Mouse (Mus musculus) thymus, postnatal 36 days (tissue): ENCODE results near the gene Styxl1.

Source experiments
- DNase-seq, 2 experiments: peaks; one replicate each; pipeline ENCODE4 v3.0.0; 2022; ENCODE audit warnings: mixed read lengths in 2 of 2

The Styxl1 gene

DNA sequence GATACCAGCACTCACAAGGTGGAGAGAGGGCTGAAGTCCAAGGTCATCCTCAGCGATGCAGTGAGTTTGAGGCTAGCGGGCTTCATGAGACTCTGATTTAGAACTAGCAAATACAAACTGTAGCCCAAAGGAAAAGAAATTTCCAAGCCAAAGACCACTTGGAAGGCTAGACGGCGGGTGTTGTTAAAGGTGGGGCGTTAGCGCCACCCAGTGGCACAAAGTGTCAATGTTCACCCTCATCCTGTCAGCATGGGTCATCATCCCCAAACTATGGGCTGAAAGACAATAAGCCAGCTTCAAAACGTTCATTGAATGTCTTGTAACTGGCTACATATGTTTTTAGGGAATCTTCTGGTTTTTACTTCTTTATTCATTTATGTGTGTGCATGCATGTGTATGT is 14.7 kb downstream of the Styxl1 start:
- DNase-seq, result peak; percentile 57 to 63

DNA sequence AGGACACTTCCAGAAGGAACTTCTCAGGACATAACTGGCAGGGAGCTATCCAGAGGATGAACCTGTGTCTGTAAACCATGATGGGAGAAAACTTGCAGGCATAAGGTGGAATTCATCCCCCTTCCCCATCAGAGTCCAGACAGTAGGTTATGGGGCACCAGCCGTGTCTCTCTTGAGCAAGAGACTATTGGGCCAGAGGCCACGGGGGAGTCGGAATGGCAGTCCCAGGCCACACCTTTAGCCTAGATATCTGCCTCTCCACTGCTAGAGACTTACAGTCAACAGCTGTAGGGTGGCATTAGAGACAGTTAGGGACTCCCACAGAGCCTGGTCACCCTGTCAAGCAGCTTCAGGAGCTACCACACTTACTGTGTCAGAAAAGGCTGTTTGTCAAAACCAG is 16.3 kb downstream of the Styxl1 start:
- DNase-seq, result no peak

DNA sequence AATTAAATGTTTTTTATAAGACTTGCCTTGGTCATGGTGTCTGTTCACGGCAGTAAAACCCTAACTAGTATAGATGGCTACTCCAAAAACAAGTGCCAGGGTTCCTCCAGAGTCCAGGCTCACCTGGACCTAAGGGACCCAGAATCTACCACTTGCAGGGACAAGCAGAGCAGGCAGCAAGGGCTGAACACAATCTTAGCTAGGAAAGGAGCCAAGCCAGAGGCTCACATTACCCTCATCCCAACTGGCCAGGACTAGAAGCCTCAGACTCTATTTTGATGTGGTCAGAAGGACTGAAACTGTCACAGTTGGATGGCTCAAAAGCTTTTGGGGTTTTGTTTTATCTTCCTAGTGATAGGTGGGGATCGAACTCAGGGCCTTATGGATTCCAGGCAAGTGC is 26.6 kb downstream of the Styxl1 start:
- DNase-seq, result no peak

DNA sequence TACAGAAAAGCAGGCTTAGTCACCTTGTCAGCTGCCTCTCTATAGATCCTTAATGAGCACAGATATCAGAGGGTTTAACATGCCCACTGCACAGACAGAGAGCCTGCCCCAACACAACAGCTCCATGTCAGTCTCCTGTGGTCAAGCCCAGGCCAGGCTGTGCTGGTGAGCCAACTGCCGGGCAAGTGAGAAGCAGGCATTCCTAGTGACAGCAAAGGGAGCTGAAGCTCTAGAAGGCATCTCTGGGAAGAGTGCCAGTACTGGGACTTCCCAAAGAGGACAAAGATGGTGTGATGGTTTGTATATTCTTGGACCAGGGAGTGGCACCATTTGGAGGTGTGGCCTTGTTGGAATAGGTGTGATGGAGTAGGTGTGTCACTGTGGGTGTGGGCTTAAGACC is 27.1 kb downstream of the Styxl1 start:
- DNase-seq, result no peak

DNA sequence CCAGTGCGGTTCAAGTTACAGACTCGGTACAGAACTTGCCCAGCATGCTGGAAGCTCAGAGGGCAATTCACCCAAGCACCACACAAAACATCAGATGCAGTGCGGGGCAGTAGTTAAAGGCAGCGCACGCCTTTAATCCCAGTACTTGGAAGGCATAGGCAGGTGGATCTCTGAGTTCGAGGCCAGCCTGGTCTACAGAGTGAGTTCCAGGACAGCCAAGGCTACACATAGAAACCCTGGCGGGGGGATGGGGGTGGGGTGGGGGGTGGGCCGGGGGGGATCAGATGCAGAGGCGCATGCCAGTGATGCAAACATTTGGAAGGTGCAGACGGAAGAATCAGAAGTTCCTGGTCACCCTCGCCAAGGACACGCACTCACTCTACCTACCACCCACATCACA is 33.4 kb downstream of the Styxl1 start:
- DNase-seq, result no peak

DNA sequence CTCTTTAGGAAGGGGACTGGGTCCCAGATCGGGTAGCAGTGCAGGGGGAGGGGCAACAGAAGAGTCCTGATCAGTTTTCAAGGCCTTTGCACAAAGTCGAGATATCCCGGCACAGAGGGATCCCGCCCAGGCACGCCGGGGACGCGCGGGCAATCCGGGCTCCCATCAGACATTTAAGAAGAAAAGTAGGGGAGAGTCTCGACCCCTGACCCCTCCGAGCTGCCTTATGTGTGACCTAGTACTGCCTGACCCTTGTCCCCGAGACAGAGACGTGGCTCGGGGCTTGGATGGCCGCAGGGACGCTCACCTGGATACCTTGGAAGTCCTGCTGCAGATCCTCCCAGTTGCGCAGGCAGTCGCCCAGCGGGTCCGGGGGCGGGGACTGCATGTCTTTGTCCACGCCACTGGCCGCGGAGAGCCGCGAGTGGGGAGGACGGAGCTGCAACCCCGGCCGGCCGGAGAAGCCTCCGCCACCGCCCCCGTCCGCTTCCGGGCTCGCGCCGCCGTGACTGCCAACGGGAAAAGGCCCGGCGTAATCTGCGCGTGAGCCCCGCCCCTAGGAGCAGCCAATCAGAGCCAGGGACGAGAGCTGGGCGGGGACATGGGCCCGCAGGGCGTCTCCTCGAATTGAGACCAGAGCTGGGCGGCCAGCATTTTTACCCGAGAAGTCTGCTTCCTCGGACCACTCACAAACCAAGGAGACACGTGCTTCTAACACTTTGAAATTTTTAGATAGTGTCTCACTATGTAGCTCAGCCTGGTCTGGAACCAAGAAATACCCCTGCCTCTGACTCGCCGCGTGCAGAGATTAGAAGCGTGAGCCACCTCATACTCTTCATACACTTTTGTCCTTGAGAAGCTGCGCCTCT is 34.2 kb downstream of the Styxl1 start, which contains the start of gene Tmem120a:
Gene Tmem120a (minus strand): TSS at position 708 of the 869 bp plus-strand sequence.
- DNase-seq, result peak; percentile 94

DNA sequence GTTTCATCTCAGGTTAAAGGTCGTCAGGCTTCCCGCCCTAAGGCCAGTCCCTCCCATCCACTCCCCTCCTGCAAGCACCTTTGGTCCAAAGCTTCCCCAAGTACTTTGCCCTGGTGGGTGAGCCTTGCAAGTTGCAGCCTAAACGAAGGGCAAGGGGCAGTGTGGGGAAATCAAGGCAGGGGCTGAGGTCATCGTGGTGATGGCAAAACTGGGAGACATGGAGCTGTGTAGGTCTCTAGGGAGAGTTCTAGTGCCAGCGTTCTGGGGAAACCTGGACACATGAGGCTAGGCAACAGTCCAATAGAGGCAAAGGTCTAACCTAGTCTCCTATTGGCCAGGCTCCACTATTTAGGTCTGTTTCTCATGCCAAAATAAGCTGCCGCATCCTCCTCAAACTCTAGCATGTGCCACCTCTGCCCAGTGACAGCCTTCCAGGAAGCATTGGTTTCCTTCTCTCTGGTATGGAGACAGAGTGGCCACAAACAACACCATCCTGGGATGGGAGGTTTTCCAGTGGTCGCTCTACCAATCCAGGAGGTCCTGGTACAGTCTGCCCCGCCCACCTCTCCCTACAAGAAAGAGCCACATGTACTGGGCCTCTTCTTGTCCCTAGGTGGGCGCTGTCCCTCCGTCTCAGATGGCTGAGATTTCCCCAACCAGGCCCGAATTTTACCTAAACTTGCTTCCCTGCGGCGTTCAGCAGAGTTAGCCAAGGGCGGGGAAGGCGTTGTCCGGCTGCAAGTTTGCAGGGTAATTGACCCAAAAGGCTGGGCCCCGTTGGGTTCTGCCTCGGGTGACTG is 35.0 kb downstream of the Styxl1 start:
- DNase-seq, result no peak

DNA sequence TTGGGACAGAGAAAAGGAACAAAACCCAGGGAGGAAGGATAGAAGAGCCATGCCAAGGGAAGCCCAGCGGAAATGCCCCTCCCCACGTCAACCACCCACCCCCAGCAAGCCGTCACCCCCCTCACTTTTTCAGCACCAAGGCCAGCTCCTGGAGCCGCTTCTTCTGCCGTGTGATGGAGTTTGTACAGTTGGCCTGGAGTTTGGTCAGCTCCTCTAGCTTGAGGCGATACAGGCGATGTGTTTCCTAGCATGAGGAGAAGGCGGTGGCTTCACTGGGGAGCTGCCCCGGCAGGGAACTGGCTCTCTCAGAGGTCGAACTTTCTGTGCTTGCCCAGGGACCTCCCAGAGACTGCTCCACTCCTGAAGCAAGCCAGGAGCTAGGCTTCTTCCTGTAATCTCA is 36.0 kb downstream of the Styxl1 start:
- no peak for DNase-seq

DNA sequence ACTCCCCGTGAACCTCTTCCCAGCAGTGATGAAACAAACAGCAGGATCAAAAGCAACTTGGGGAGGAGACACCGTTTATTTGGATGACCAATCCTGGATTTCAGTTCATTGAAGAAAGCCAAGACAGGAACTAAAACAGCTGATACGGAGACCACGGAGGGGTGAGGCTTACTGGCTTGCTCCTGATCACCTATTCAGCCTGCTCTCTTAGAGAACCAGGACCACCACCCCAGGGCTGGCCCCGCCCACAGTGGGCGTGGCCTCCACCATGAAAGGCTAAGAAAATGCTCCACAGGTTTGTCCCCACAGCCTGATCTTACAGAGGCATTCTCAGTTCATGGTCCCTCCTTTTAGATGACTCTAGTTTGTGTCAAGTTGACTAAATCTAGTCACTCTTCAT is 39.9 kb downstream of the Styxl1 start:
- DNase-seq, result no peak

DNA sequence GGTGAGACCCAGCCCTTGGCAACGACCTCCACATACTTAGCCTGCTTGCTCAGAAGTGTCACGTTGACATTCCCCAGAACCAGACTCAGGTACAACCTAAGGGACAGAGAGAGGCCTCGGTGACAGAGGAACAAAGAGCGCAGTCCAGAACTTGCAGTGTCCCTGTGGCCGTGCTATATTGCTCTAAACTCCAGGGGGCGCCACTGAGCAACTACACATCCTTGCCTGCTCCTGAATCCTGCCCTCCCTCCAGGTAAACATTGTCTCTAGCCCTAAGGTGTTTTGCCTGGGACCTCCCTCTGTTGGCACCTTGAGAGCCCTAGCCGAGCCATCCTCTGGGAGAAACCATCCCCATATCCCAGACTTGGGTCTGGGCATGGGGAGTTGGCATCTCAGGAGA is 41.0 kb downstream of the Styxl1 start:
- peak in 1 of 2 experiments; percentile 27 for DNase-seq

DNA sequence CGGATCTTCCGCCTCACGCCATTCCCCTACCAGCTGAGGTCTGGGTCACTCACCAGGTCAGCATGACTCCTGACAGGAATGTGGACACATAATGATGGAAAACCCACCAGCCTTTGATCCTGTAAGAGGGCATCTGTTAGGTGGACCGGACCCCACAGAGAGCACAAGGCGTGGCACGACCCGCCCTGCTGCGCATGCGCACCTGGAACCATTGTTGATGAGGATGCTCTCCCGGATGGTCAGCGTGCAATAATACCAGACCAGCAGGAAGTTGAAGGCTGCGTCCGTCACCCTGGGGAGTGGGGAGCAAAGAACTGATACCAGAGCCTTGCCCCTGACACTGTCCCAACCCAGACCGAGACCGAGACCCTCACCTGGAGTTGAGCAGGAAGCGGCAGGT is 41.6 kb downstream of the Styxl1 start:
- no peak for DNase-seq

DNA sequence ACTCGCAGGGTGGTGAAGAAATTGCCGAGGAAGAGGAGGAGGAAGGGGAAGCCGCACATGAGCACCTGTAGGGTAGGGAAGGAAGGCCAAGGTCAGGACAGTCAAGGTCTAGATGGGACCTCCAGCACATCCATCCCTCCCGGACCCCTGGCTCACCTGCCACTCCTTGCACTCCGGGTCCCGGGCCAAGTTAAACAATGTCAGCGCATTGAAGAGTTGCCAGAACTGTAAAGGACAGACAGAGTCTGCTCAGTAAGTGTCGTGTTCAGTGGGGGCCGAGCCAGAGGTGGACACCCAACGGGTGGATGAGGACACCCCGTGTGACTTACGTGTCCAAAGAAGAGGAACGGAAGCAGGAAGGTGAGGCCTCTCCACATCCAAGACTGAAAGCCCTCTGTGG is 42.4 kb downstream of the Styxl1 start:
- DNase-seq, result no peak

DNA sequence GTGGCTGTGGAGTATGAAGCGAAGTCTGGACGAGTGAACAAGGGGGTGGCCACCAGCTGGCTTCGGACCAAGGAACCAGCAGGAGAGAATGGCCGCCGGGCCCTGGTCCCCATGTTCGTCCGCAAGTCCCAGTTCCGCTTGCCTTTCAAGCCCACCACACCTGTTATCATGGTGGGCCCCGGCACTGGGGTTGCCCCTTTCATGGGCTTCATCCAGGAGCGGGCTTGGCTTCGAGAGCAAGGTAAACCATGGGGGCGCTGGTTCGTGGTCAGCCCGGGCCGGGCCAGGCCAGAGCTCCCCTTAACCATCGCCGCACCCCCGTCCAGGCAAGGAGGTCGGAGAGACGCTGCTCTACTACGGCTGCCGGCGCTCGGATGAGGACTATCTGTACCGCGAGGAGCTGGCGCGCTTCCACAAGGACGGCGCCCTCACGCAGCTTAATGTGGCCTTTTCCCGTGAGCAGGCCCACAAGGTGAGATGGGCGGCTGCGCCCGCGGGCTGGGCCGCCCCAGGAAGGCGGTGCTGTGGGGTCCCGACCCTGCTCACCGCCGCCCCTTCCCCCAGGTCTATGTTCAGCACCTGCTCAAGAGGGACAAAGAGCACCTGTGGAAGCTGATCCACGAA is 44.0 kb downstream of the Styxl1 start:
- DNase-seq, result no peak

DNA sequence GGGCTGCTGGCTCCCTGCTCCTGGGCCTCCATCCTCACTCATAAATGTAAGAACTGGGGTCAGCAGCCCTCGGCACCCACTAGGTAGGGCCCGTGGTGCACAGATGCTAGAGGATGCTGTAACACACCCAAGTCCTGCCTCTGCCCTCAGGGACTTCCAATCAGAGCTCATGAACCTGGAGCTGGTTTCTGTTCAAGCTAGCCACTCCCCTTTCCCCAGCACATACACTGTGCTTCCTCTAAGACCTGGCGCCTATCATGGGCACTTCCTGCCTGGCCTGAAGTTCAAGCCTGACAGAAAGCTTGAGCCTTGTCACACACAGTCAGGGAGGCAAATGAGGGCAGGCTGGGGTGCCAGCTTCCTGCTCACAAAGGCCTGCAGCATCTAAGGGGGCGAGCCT is 45.1 kb downstream of the Styxl1 start:
- DNase-seq, result no peak

DNA sequence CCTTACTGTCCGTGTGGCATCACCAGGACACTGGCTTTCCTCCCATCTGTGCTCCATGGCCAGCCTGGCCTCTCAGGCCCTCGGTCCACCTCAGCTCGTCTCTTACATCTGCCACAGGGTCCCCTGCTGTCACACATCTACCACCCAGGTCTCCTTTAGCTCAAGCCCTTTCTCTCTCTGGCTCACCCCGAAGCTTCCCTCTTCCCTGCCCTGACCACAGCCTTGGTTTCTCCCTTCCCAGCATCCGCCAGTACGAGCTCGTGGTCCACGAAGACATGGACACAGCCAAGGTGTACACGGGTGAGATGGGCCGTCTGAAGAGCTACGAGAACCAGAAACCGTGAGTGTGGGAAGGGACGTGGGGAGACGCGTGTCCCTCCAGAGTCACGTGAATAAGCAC is 46.9 kb downstream of the Styxl1 start:
- no peak for DNase-seq

DNA sequence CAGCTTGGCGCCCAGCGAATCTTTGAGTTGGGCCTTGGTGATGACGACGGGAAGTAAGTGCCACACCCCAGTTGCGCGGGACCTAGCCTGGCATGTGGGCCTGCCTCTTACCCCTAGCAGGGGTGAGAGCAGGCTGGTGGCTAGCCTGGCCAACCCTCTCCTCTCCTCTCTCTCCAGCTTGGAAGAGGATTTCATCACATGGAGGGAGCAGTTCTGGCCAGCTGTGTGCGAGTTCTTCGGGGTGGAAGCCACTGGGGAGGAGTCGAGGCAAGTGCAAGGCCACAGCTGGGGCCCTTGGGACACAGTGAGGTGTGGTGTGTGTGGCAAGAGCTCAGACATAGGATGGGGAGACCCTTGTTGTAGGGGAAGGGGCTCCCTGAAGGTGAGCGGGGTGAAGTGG is 47.3 kb downstream of the Styxl1 start:
- DNase-seq, result no peak

DNA sequence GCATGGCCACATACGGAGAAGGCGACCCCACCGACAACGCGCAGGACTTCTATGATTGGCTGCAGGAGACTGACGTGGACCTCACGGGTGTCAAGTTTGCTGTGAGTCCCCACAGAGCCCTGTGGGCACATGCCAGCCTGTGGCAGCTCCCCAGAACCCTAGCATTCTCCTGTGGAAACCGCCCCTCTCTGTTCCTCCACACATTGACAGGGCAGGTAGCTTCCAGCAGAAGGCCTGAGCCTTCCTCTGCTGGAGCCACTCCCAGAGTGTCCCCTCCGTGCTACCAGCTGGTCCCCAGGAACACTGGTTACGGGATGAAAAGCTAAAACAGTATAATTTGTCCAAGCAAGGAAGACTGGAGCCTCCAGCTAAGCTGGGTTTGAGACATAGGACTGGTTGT is 47.9 kb downstream of the Styxl1 start:
- no peak for DNase-seq

DNA sequence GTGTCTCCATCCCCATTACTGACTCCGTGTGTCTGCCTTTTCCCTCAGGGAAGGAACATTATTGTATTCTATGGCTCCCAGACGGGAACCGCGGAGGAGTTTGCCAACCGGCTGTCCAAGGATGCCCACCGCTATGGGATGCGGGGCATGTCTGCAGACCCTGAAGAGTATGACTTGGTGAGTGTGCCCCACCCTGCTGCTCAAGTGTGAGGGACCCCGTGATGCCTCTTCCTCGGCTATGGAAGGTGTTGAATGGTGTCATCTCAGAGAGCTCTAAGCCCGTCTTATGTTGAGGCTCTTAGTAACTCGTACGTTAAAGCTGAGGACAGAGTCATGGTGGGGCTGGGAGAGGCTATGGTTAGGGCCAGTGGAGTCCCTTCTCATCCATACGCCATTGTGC is 48.8 kb downstream of the Styxl1 start:
- no peak for DNase-seq

DNA sequence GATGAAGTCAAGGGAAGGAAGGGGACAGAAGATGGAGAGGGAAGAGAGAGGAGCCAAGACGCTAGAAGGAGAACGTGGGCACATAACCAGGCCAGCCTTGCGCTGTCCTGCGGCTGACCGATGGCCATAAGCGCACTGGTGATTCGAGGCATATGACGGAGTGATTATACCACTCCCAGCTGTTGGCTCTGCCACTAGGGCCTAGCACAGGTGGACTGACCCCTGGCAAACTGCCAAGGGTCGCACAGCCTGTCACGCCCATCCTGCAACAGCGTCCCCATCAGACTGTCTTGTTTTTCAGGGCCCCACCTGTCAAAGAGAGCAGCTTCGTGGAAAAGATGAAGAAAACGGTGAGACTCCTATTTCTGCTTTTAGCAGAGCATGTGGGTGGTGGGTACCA is 49.8 kb downstream of the Styxl1 start:
- no peak for DNase-seq

DNA sequence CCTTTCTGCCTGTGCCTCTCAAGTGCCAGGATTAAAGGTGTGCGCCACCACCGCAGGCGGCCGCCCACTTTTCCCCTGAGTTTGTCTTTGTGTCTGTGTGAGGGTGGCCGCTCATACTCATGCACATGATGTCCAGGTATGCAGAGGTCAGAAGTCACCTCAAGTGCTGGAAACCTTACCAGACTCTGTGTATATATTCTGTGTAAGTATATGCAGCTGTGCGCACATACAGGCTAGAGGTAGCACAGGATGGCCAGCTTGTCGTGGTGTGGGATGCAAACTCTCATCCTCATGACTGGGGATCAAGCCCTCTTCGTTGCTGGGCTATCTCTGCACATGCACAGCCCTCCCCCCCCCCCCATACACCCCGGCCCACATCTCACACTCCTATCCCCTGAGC is 50.3 kb downstream of the Styxl1 start:
- no peak for DNase-seq

DNA sequence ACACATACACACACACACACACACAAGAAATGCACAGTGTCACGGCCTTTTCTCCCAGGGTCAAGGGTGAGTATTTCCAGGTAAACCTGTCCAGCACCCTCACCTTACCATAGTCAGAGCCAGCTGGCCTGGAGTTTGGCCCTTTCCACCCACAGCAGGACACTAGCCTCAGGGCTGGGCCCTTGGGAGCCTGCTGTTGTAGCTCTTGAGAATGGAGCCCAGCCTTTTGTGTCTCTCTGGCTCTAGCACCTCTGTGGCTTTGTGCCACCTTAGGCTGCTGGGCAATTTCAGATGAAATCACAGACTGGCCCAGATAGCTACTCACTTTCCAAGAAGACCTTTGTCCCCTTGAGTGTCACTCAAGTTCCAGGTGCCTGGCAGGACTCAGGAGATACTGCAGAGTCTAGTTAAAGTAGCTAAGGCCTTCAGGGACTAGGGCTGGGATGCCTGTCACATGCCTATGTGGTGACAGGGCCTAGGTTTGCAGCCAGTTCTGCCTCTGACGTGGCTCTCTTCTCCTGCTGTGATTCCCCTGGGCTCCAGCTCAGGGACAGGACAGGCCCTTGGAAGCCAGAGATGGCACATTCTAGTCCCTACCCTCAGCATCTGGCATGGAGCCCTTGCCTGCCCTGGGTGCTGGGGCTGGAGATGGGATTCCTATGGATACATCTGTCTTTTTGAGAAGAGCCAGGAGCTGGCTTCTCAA is 51.4 kb downstream of the Styxl1 start:
- DNase-seq, result no peak

DNA sequence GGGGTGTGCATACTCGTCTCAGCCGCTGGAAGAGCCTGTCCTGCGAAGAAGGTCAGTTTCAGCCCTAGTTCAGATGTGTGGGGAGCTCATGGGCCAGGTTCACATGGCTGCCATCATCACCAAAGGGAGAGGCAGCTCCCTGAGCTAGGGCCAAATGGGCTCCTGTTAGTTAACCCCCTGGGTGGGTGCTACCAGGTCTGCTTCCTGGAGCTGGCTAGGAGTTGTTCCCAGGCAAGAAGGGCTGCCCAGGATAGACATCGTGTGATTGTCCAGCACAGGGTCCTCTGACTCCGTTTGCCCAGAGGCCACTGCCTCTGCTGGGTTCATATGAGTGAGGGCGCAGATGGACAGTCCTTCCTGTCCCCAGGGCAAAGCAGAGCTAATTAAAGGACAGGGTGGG is 52.2 kb downstream of the Styxl1 start:
- DNase-seq, result no peak

DNA sequence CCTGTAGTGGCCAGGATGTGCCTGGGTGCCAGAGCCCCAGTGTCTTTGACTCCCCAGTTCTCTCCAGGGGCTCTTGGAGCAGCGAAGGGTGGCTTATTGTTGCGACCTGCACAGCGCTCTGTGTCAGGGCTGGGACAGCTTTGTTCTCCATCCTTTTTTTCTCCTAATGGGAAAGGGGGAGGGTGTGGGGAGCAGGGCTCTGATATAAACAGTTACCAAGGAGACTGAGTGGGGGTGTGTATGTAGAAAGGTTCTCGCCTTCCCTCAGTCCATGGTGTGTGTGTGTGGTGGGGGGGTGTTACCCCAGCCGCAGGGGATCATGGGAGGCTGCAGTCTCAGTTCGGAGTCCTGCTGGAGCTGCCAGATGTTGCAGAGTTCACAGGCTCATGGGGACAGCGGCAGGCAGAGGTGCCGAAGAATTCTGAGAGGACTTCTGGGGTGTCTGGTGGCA is 52.8 kb downstream of the Styxl1 start:
- no peak for DNase-seq
